Mouse (Mus musculus): ENCODE results near the gene Iqcf5. TPM values are rescaled to one million over a fixed set of nuclear protein-coding genes. Genes with fewer than 3 reads are reported as not detected.

The Iqcf5 gene
- polyA plus RNA-seq, 1 experiment from 2014 or later = not detected

DNA sequence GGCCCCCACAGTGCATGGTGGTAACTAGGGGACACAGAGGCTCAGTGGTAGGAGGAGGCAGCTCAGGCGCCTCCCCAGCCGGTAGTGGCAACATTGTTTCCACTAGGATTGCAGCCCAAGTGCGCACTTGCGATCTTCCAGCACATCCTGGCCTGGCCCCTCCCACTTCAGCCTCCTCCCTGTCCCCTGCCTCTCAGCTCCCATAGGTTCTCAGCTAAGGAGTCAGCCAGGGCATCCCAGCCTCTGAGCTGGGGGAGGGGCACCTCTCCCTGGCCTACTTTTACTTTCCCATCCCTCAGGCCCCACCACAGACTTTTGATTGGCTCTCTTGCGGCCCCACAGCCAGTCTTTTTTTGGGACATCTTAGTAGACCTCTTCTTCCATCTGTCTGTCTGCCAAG lies 42.5 kb upstream of the Iqcf5 start:
- DNase-seq (ENCODE audit: low spot score) (no peak), ATAC-seq (ENCODE audit: low FRiP score) (0 out of 2 replicates have a peak, but pooled peaks have one; percentile 13)
- Histone ChIP-seq H3K9me3 (ENCODE audit: control insufficient read depth, low read length) (no peaks in the 10 kb centered on the region), H3K4me2 (replicated peaks; ENCODE audit: low read depth, low read length) (no peak overlapping the region), H3K27me3 (ENCODE audit: control insufficient read depth, insufficient read depth, low read length) (no peaks in the 10 kb centered on the region), H3K27ac (ENCODE audit: low read depth, low read length) (no peak overlapping the region), H3K4me3 (ENCODE audit: low read depth, low read length) (no peak overlapping the region), H3K4me1 (replicated peaks; ENCODE audit: control insufficient read depth, insufficient read depth, low read length) (0 out of 2 replicates have a peak, but pooled peaks cover 4% of the 10 kb centered on the region), H3K9ac (ENCODE audit: low read depth, low read length) (no peak overlapping the region), H3K36me3 (ENCODE audit: control insufficient read depth, insufficient read depth, low read length) (no peaks in the 10 kb centered on the region)
- 11% methylated on average over 5 of the region's 5 CpGs for WGBS

DNA sequence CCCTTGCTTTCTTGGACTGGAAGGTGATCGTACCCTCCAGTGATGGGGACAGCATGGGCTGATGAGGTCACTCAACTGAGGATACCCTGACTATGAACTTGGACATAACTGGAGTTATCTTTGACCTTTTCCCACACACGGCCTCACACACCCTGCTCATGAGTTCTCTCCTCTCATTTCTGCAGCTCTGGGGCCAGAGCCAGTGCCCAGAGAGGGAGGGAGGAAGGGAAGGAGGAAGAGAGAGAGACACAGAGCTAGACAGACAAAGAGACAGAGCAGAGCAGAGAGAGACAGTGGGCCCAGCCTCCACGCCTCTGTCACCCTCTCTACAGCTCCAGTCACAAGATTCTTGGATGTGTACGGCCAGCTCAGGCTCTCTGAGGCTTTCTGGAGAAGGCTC lies 42.1 kb upstream of the Iqcf5 start:
- 72% methylated on average over 4 of the region's 4 CpGs for WGBS
- DNase-seq (ENCODE audit: low spot score) (no peak), ATAC-seq (ENCODE audit: low FRiP score) (no peak)
- 0 out of 2 replicates have a peak, but pooled peaks cover 4% of the 10 kb centered on the region for H3K4me1 ChIP-seq (replicated peaks; ENCODE audit: control insufficient read depth, insufficient read depth, low read length)
- H3K36me3 ChIP-seq (ENCODE audit: control insufficient read depth, insufficient read depth, low read length) = no peaks in the 10 kb centered on the region
- no peak overlapping the region for H3K4me2 ChIP-seq (replicated peaks; ENCODE audit: low read depth, low read length)
- H3K27ac ChIP-seq (ENCODE audit: low read depth, low read length) = no peak overlapping the region
- no peaks in the 10 kb centered on the region for H3K27me3 ChIP-seq (ENCODE audit: control insufficient read depth, insufficient read depth, low read length)
- no peaks in the 10 kb centered on the region for H3K9me3 ChIP-seq (ENCODE audit: control insufficient read depth, low read length)
- no peak overlapping the region for H3K9ac ChIP-seq (ENCODE audit: low read depth, low read length)
- H3K4me3 ChIP-seq (ENCODE audit: low read depth, low read length) = no peak overlapping the region

DNA sequence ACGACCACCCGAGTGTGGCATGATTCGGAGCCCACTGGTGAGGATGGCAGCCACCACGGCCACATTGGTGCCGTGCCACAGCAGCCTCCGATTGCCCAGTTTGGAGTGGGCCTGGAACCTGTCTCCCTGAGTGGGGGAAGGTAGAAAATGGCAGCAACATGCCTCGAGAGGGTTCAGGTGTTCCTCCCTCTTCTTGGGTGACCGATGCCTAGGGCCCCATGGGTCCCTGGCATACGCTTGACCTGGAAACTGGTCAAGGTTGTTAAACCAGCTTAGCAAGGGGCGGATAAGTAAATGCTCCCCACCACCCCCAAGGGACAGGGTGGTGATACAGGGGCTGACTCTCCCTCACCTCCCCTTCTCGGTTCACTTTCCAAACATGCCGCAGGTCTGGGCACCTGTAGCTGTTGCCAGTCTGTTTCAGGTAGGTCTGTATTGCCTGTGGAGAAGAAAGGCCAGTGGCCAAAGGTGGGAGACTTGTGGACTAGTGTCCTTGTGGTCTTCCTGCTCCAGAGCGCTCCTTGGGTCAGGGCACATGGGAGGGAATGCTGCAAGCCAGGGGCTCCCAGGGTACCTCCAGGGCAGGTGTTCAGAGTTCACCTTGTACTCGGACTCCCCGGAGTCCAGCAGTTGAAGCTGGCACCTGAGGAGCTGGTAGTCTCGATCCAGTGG lies 41.2 kb upstream of the Iqcf5 start:
- Histone ChIP-seq H3K36me3 (ENCODE audit: control insufficient read depth, insufficient read depth, low read length) (no peaks in the 10 kb centered on the region), H3K9me3 (ENCODE audit: control insufficient read depth, low read length) (no peaks in the 10 kb centered on the region), H3K4me1 (replicated peaks; ENCODE audit: control insufficient read depth, insufficient read depth, low read length) (peaks cover 9% of the 10 kb centered on the region; the same call in 1 of the 2 replicates), H3K4me3 (ENCODE audit: low read depth, low read length) (no peak overlapping the region), H3K27me3 (ENCODE audit: control insufficient read depth, insufficient read depth, low read length) (no peaks in the 10 kb centered on the region), H3K4me2 (replicated peaks; ENCODE audit: low read depth, low read length) (no peak overlapping the region), H3K27ac (ENCODE audit: low read depth, low read length) (no peak overlapping the region), H3K9ac (ENCODE audit: low read depth, low read length) (no peak overlapping the region)
- whole genome bisulfite sequencing = 86% methylated on average over 16 of the region's 16 CpGs
- ATAC-seq (ENCODE audit: low FRiP score) = no peak
- DNase-seq (ENCODE audit: low spot score) = no peak

DNA sequence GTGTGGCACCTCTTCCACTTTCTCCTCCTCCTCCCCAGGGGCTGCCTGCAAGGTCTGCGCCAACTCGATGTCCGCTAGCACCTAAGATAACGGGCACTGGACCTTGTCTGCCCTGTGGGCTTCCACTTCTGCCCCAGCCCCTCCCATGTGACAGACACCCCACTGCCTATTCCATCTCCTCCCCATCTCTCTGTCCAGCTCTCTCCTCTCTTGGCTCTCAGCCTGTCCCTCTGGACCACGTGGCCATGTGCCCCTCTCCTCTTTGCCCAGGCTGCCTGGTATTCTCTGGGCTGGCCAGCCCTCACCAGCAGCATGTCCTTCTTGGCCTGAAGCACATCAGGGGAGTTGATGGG lies 40.6 kb upstream of the Iqcf5 start:
- Histone ChIP-seq H3K27me3 (ENCODE audit: control insufficient read depth, insufficient read depth, low read length) (no peaks in the 10 kb centered on the region), H3K36me3 (ENCODE audit: control insufficient read depth, insufficient read depth, low read length) (no peaks in the 10 kb centered on the region), H3K9ac (ENCODE audit: low read depth, low read length) (no peak overlapping the region), H3K4me1 (replicated peaks; ENCODE audit: control insufficient read depth, insufficient read depth, low read length) (peaks cover 9% of the 10 kb centered on the region; the same call in 1 of the 2 replicates), H3K4me3 (ENCODE audit: low read depth, low read length) (no peak overlapping the region), H3K9me3 (ENCODE audit: control insufficient read depth, low read length) (no peaks in the 10 kb centered on the region), H3K27ac (ENCODE audit: low read depth, low read length) (no peak overlapping the region), H3K4me2 (replicated peaks; ENCODE audit: low read depth, low read length) (no peak overlapping the region)
- ATAC-seq (ENCODE audit: low FRiP score) (no peak), DNase-seq (ENCODE audit: low spot score) (no peak)
- 77% methylated on average over 5 of the region's 5 CpGs for WGBS

DNA sequence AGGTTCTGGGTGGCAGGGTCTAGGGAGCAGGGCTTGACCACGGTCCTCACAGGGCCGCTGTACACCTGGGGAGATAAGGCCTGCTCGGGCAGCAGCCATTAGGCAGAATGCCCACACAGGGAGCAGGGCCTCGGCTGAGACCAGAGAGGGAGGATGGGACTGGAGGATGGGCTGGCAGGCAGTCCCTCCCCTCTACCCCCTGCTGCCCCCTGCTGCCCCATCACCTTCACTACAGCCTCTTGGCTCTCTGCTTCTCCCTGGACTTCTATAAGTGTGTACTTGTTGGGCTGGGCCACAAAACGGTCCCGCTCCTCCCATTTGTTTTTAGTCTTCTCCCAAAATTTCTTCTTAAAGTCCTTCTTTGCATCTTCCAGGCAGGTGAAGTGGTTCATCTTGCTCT lies 39.9 kb upstream of the Iqcf5 start:
- Histone ChIP-seq H3K9me3 (ENCODE audit: control insufficient read depth, low read length) (no peaks in the 10 kb centered on the region), H3K4me1 (replicated peaks; ENCODE audit: control insufficient read depth, insufficient read depth, low read length) (peaks cover 9% of the 10 kb centered on the region; the same call in 1 of the 2 replicates), H3K27me3 (ENCODE audit: control insufficient read depth, insufficient read depth, low read length) (no peaks in the 10 kb centered on the region), H3K36me3 (ENCODE audit: control insufficient read depth, insufficient read depth, low read length) (no peaks in the 10 kb centered on the region), H3K27ac (ENCODE audit: low read depth, low read length) (no peak overlapping the region), H3K9ac (ENCODE audit: low read depth, low read length) (peak overlapping the region; percentile 40; the same call in 1 of the 2 replicates), H3K4me3 (ENCODE audit: low read depth, low read length) (no peak overlapping the region), H3K4me2 (replicated peaks; ENCODE audit: low read depth, low read length) (no peak overlapping the region)
- DNase-seq (ENCODE audit: low spot score) = peak; percentile 81
- ATAC-seq (ENCODE audit: low FRiP score) = peak; percentile 12; the same call in 1 of the 2 replicates
- 6% methylated on average over 6 of the region's 6 CpGs for WGBS

DNA sequence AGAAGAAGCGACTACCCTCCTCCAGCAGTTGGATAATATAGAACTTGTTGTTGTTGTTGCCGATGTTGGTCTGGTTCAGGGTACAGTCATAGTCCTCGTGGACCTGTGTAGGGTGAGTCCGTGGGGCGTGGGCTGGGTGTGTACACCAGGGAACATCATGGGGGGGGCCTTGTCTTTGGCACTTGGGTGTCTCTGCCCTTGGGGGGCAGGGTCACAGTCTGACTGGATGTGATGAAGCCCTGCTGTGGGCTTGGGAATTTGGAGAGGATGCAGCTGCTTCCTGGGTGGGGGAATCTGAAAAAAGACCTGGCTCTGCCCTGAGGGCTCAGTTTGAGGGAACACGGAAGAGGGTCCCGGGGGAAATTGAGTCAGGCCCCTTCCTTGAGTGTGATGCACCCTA lies 39.3 kb upstream of the Iqcf5 start:
- ATAC-seq (ENCODE audit: low FRiP score) (no peak), DNase-seq (ENCODE audit: low spot score) (no peak)
- Histone ChIP-seq H3K4me2 (replicated peaks; ENCODE audit: low read depth, low read length) (no peak overlapping the region), H3K27me3 (ENCODE audit: control insufficient read depth, insufficient read depth, low read length) (no peaks in the 10 kb centered on the region), H3K9me3 (ENCODE audit: control insufficient read depth, low read length) (no peaks in the 10 kb centered on the region), H3K36me3 (ENCODE audit: control insufficient read depth, insufficient read depth, low read length) (no peaks in the 10 kb centered on the region), H3K27ac (ENCODE audit: low read depth, low read length) (no peak overlapping the region), H3K4me3 (ENCODE audit: low read depth, low read length) (no peak overlapping the region), H3K4me1 (replicated peaks; ENCODE audit: control insufficient read depth, insufficient read depth, low read length) (peaks cover 9% of the 10 kb centered on the region; the same call in 1 of the 2 replicates), H3K9ac (ENCODE audit: low read depth, low read length) (no peak overlapping the region)
- WGBS = 60% methylated on average over 7 of the region's 7 CpGs

DNA sequence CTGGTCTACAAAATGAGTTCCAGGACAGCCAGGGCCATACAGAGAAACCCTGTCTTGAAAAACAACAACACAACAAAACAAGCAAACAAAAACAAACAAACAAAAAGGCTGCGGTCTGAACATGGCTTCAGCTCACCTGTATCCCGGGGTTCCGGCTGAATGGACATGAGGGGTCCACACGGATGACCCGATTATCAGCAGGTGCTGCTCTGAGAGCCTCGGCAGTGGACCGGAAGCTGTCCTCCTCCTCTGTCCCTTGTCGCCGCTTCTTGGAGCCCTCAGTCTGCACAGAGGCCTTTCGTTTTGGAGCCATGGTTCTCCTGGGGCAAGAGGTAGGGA lies 38.7 kb upstream of the Iqcf5 start, which contains the start of gene Rrp9:
Gene Rrp9 (plus strand): TSS at position 301 of the 339 bp plus-strand sequence.
- Histone ChIP-seq H3K4me2 (replicated peaks; ENCODE audit: low read depth, low read length) (0 out of 2 replicates have a peak within 1 kb of the TSS, but pooled peaks have one; percentile 19), H3K9ac (ENCODE audit: low read depth, low read length) (no peak within 1 kb of the TSS), H3K9me3 (ENCODE audit: control insufficient read depth, low read length) (no peaks in the 10 kb centered on the region), H3K36me3 (ENCODE audit: control insufficient read depth, insufficient read depth, low read length) (no peaks in the 10 kb centered on the region), H3K27me3 (ENCODE audit: control insufficient read depth, insufficient read depth, low read length) (no peaks in the 10 kb centered on the region), H3K27ac (ENCODE audit: low read depth, low read length) (no peak within 1 kb of the TSS), H3K4me1 (replicated peaks; ENCODE audit: control insufficient read depth, insufficient read depth, low read length) (peaks cover 9% of the 10 kb centered on the region; the same call in 1 of the 2 replicates), H3K4me3 (ENCODE audit: low read depth, low read length) (no peak within 1 kb of the TSS)
- no peak for ATAC-seq (ENCODE audit: low FRiP score)
- 90% methylated on average over 10 of the region's 10 CpGs for WGBS
- DNase-seq (ENCODE audit: low spot score) = no peak

DNA sequence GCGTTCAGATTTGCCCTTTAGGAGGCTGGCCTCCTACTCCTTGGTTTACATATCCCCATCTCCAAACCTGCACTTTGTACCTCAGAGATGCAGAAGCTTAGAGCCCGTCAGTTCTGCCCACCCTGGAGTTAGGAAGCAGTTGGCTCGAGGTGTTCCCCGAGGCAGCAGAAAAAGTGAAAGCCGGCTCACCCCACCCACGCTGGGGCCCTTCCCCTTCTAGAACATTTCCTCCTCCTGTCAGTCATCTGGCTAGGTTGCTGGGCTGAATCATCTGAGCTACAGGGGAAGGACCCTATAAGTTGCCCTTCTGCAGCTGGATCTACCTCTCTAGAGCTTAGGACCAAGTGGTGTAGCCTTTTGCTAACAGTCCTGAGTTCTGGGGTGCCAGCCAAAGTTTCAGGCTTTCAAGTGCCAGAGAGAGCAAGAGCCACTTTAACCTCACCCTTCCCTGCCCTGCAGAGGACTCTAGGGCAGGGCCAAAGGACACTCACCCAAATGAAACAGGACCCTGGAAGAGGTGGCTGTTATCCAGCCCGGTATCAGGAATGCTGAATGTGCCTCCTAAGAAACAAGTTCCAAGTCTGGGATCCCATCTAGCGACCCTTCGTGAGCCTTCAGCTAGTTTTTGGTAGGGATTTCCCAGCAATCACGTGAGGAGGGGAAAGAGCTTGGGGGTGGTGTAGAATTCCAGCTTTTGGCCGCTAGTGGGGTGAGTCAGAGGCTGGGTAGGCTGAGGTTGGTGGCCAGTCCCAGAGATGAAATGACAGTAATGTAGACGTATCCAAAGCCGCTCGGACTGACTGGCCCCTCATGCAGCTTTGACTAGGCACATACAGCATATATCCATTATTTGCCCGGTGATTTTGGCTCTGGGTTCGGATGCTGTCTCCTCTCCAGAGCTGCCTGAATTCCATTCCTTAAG lies 38.1 kb upstream of the Iqcf5 start:
- H3K4me3 ChIP-seq (ENCODE audit: low read depth, low read length) = no peak overlapping the region
- no peaks in the 10 kb centered on the region for H3K36me3 ChIP-seq (ENCODE audit: control insufficient read depth, insufficient read depth, low read length)
- H3K4me2 ChIP-seq (replicated peaks; ENCODE audit: low read depth, low read length) = 0 out of 2 replicates have a peak overlapping the region, but pooled peaks have one; percentile 19
- ATAC-seq (ENCODE audit: low FRiP score) (peak; percentile 58; the same call in 1 of the 2 replicates), DNase-seq (ENCODE audit: low spot score) (no peak)
- WGBS = 34% methylated on average over 16 of the region's 16 CpGs
- no peaks in the 10 kb centered on the region for H3K27me3 ChIP-seq (ENCODE audit: control insufficient read depth, insufficient read depth, low read length)
- H3K27ac ChIP-seq (ENCODE audit: low read depth, low read length) = no peak overlapping the region
- H3K9ac ChIP-seq (ENCODE audit: low read depth, low read length) = no peak overlapping the region
- no peaks in the 10 kb centered on the region for H3K9me3 ChIP-seq (ENCODE audit: control insufficient read depth, low read length)
- peaks cover 9% of the 10 kb centered on the region; the same call in 1 of the 2 replicates for H3K4me1 ChIP-seq (replicated peaks; ENCODE audit: control insufficient read depth, insufficient read depth, low read length)
